Mouse (Mus musculus) brown adipose tissue, adult 24 weeks (tissue): ENCODE measurements around the gene Ldah. TPM values are rescaled to one million over a fixed set of nuclear protein-coding genes. Genes with fewer than 3 reads are reported as not detected.

Experiments
- polyA plus RNA-seq: library from polyadenylated mRNA; stranded (reverse); fragments of >200 nt; gene quantifications from 2 replicates; pipeline ENCODE4 v1.2.4, GENCODE M21; 2012; ENCODE audit not compliant: missing spikeins, insufficient read depth, insufficient read length

The Ldah gene
- polyA plus RNA-seq, 1 experiment = 55.7 TPM

Other genes starting within 250 kb of the Ldah start
- 0.25 and 0.99 TPM in 2 replicates for gene Apob, start 230.5 kb upstream of the Ldah start, polyA plus RNA-seq
- gene Gdf7, start 93.8 kb downstream of the Ldah start, polyA plus RNA-seq = not detected in 2 replicates
- 5.7 and 7.6 TPM in 2 replicates for gene Hs1bp3, start 105.3 kb downstream of the Ldah start, polyA plus RNA-seq